Mouse (Mus musculus): ENCODE measurements around the gene 1500009L16Rik. TPM values are rescaled to one million over a fixed set of nuclear protein-coding genes. Genes with fewer than 3 reads are reported as not detected.
A peak's percentile ranks its signal among the peaks of the same experiment; 100 is the strongest.

The 1500009L16Rik gene
- total RNA-seq (2021): 10 to 100 TPM; 19.4 TPM
- long read RNA-seq, experiment 1, partial matches to known transcripts: 0 of 6 reads
- long read RNA-seq, experiment 1, other reads (novel, unspliced or antisense): 2 of 6 reads
- long read RNA-seq, experiment 2, transcript 1500009L16Rik-201 (6 exons, 1,194 nt): major isoform, 6 of 8 reads
- long read RNA-seq, experiment 2, partial matches to known transcripts: 0 of 8 reads
- long read RNA-seq, experiment 2, other reads (novel, unspliced or antisense): 2 of 8 reads

- intact Hi-C loops (cut with DNase I): loop anchor here (5.0 kb wide), 1 partner anchor 75 kb away; the partner anchor contains the start of gene Appl2
- no peak for TF ChIP-seq CTCF (IDR thresholded peaks at IDR 0.05)
- Histone ChIP-seq H3K4me3 (peak within 1 kb of the TSS; percentile 54), H3K27ac (peak within 1 kb of the TSS; percentile 54)
- peak; percentile 52 to 66 for DNase-seq (ENCODE audit: extremely low spot score in 1 of 2, low spot score in 2 of 2)
Measured at GRCm38 (mm10) chr10:83722579-83723031, at the start of gene 1500009L16Rik. TSS of gene 1500009L16Rik (plus strand) at chr10:83722865.

- no peak overlapping the region for H3K4me3 ChIP-seq
- no peak overlapping the region for H3K27ac ChIP-seq
- intact Hi-C loops (cut with DNase I): loop anchor here (10.0 kb wide), 1 partner anchor 803 kb away; no protein-coding TSS in a partner anchor
- no peak for TF ChIP-seq CTCF (IDR thresholded peaks at IDR 0.05)
- no peak for DNase-seq (ENCODE audit: extremely low spot score in 1 of 2, low spot score in 2 of 2)
Measured at GRCm38 (mm10) chr10:83681334-83681733, 41.3 kb upstream of the 1500009L16Rik start.

GRCm38 (mm10) chr10:83688215-83688614 lies 34.5 kb upstream of the 1500009L16Rik start:
- TF ChIP-seq CTCF (IDR thresholded peaks at IDR 0.05): peak; percentile 41
- DNase-seq (ENCODE audit: extremely low spot score in 1 of 2, low spot score in 2 of 2): no peak
- no peak overlapping the region for H3K4me3 ChIP-seq
- intact Hi-C loops (cut with DNase I): loop anchor here (10.0 kb wide), 1 partner anchor 797 kb away; no protein-coding TSS in a partner anchor
- no peak overlapping the region for H3K27ac ChIP-seq

- no peak for TF ChIP-seq CTCF (IDR thresholded peaks at IDR 0.05)
- H3K27ac ChIP-seq: no peak overlapping the region
- intact Hi-C loops (cut with DNase I): no loop called here
- H3K4me3 ChIP-seq: no peak overlapping the region
- DNase-seq (ENCODE audit: extremely low spot score in 1 of 2, low spot score in 2 of 2): no peak
Measured at GRCm38 (mm10) chr10:83692175-83692895, 30.3 kb upstream of the 1500009L16Rik start.

- no peak overlapping the region for H3K27ac ChIP-seq
- no peak overlapping the region for H3K4me3 ChIP-seq
- intact Hi-C loops (cut with DNase I): no loop called here
- DNase-seq (ENCODE audit: extremely low spot score in 1 of 2, low spot score in 2 of 2): no peak
- no peak for TF ChIP-seq CTCF (IDR thresholded peaks at IDR 0.05)
Measured at GRCm38 (mm10) chr10:83696226-83696625, 26.4 kb upstream of the 1500009L16Rik start.

GRCm38 (mm10) chr10:83706628-83707027 lies 16.0 kb upstream of the 1500009L16Rik start:
- no peak overlapping the region for H3K27ac ChIP-seq
- intact Hi-C loops (cut with DNase I): no loop called here
- TF ChIP-seq CTCF (IDR thresholded peaks at IDR 0.05): no peak
- H3K4me3 ChIP-seq: no peak overlapping the region
- DNase-seq (ENCODE audit: extremely low spot score in 1 of 2, low spot score in 2 of 2): no peak

- Histone ChIP-seq H3K27ac (no peak overlapping the region), H3K4me3 (no peak overlapping the region)
- no peak for TF ChIP-seq CTCF (IDR thresholded peaks at IDR 0.05)
- intact Hi-C loops (cut with DNase I): no loop called here
- DNase-seq (ENCODE audit: extremely low spot score in 1 of 2, low spot score in 2 of 2): no peak
Measured at GRCm38 (mm10) chr10:83709920-83710319, 12.7 kb upstream of the 1500009L16Rik start.

- Histone ChIP-seq H3K4me3 (no peak overlapping the region), H3K27ac (no peak overlapping the region)
- intact Hi-C loops (cut with DNase I): no loop called here
- no peak for TF ChIP-seq CTCF (IDR thresholded peaks at IDR 0.05)
- DNase-seq (ENCODE audit: extremely low spot score in 1 of 2, low spot score in 2 of 2): no peak
Measured at GRCm38 (mm10) chr10:83711769-83712168, 10.9 kb upstream of the 1500009L16Rik start.

- H3K27ac ChIP-seq: no peak overlapping the region
- no peak overlapping the region for H3K4me3 ChIP-seq
- intact Hi-C loops (cut with DNase I): no loop called here
- DNase-seq (ENCODE audit: extremely low spot score in 1 of 2, low spot score in 2 of 2): no peak
- no peak for TF ChIP-seq CTCF (IDR thresholded peaks at IDR 0.05)
Measured at GRCm38 (mm10) chr10:83718855-83719474, 3.7 kb upstream of the 1500009L16Rik start.

- Histone ChIP-seq H3K4me3 (peak overlapping the region; percentile 54), H3K27ac (peak overlapping the region; percentile 54)
- intact Hi-C loops (cut with DNase I): loop anchor here (5.0 kb wide), 1 partner anchor 76 kb away; the partner anchor contains the start of gene Appl2
- no peak for DNase-seq (ENCODE audit: extremely low spot score in 1 of 2, low spot score in 2 of 2)
- no peak for TF ChIP-seq CTCF (IDR thresholded peaks at IDR 0.05)
Measured at GRCm38 (mm10) chr10:83723055-83723454, 390 bp downstream of the 1500009L16Rik start.

GRCm38 (mm10) chr10:83724351-83725059 lies 1.8 kb downstream of the 1500009L16Rik start:
- H3K4me3 ChIP-seq: no peak overlapping the region
- TF ChIP-seq CTCF (IDR thresholded peaks at IDR 0.05): peak; percentile 53
- H3K27ac ChIP-seq: no peak overlapping the region
- intact Hi-C loops (cut with DNase I): loop anchor here (5.0 kb wide), 2 partner anchors 77 to 122 kb away; partner anchors contain the start of gene Appl2
- no peak for DNase-seq (ENCODE audit: extremely low spot score in 1 of 2, low spot score in 2 of 2)
